Mouse (Mus musculus): Measurements from ENCODE around the gene Kcnq1.

GRCm38 (mm10) chr7:143132815-143133214 is 26.7 kb downstream of the Kcnq1 start:
- TF ChIP-seq CTCF (IDR thresholded peaks at IDR 0.05; ENCODE audit: control insufficient read depth, insufficient read depth, insufficient read length) (no peak), USF1 (IDR thresholded peaks at IDR 0.05; ENCODE audit: low read depth) (no peak), FOSL1 (IDR thresholded peaks at IDR 0.05; ENCODE audit: insufficient read depth, low read length, poor library complexity, severe bottlenecking) (no peak)

Measured in C2C12 (cell line).